In genomic region chr11:51265326-51265725, GRCm38 (mm10) we compare ENCODE assay signal across 8 mouse cellular contexts. TPM values are rescaled to one million over a fixed set of nuclear protein-coding genes. Genes with fewer than 3 reads are reported as not detected.
DNase-seq lines count a peak whose midpoint lies in the region; ATAC-seq lines count a peak whose summit lies in the region.

No protein-coding gene starts in this region.

- no peak overlapping the region for H3K27ac ChIP-seq in forebrain, embryonic 11.5 days (ENCODE audit: low read depth, low read length)
- no peak overlapping the region for H3K27ac ChIP-seq in intestine, embryonic 14.5 days (ENCODE audit: low read depth)
- H3K27ac ChIP-seq in lung, embryonic 15.5 days: no peak overlapping the region
- no peak overlapping the region for H3K27ac ChIP-seq in stomach, embryonic 16.5 days (ENCODE audit: low read length)

- H3K4me1 ChIP-seq in forebrain, embryonic 11.5 days (replicated peaks; ENCODE audit: control insufficient read depth, insufficient read depth, low read length): peaks cover 4% of the 10 kb centered on the region; the same call in 1 of the 2 replicates
- peaks cover 20% of the 10 kb centered on the region for H3K4me1 ChIP-seq in intestine, embryonic 14.5 days (replicated peaks; ENCODE audit: control insufficient read depth, insufficient read depth, low read length)
- peaks cover 29% of the 10 kb centered on the region for H3K4me1 ChIP-seq in lung, embryonic 15.5 days
- peaks cover 14% of the 10 kb centered on the region for H3K4me1 ChIP-seq in stomach, embryonic 16.5 days (ENCODE audit: control insufficient read depth, insufficient read depth, low read length)

- H3K9ac ChIP-seq in forebrain, embryonic 11.5 days (ENCODE audit: low read length): no peak overlapping the region
- H3K9ac ChIP-seq in intestine, embryonic 14.5 days (ENCODE audit: low read length): no peak overlapping the region
- H3K9ac ChIP-seq in lung, embryonic 15.5 days: no peak overlapping the region
- no peak overlapping the region for H3K9ac ChIP-seq in stomach, embryonic 16.5 days (ENCODE audit: low read length)

- 54% methylated on average over 3 of the region's 3 CpGs for WGBS in forebrain, embryonic 11.5 days
- 55% methylated on average over 3 of the region's 3 CpGs for WGBS in intestine, embryonic 14.5 days
- WGBS in lung, embryonic 15.5 days: 43% methylated on average over 3 of the region's 3 CpGs
- 43% methylated on average over 3 of the region's 3 CpGs for WGBS in stomach, embryonic 16.5 days

- H3K9me3 ChIP-seq in forebrain, embryonic 11.5 days (ENCODE audit: control insufficient read depth, low read length): no peaks in the 10 kb centered on the region
- no peaks in the 10 kb centered on the region for H3K9me3 ChIP-seq in intestine, embryonic 14.5 days (ENCODE audit: control insufficient read depth, low read length)
- H3K9me3 ChIP-seq in lung, embryonic 15.5 days: no peaks in the 10 kb centered on the region
- H3K9me3 ChIP-seq in stomach, embryonic 16.5 days (replicated peaks; ENCODE audit: control insufficient read depth, low read length): no peaks in the 10 kb centered on the region

- no peaks in the 10 kb centered on the region for H3K36me3 ChIP-seq in forebrain, embryonic 11.5 days (ENCODE audit: control insufficient read depth, insufficient read depth, low read length)
- peaks cover 27% of the 10 kb centered on the region for H3K36me3 ChIP-seq in intestine, embryonic 14.5 days (ENCODE audit: control insufficient read depth, insufficient read depth, low read length)
- H3K36me3 ChIP-seq in lung, embryonic 15.5 days: peaks cover 14% of the 10 kb centered on the region
- no peaks in the 10 kb centered on the region for H3K36me3 ChIP-seq in stomach, embryonic 16.5 days (ENCODE audit: control insufficient read depth, insufficient read depth, low read length)

- H3K27me3 ChIP-seq in forebrain, embryonic 11.5 days (ENCODE audit: control insufficient read depth, insufficient read depth, low read length): no peaks in the 10 kb centered on the region
- H3K27me3 ChIP-seq in intestine, embryonic 14.5 days (replicated peaks; ENCODE audit: control insufficient read depth, insufficient read depth, low read length): no peaks in the 10 kb centered on the region
- H3K27me3 ChIP-seq in lung, embryonic 15.5 days: no peaks in the 10 kb centered on the region
- no peaks in the 10 kb centered on the region for H3K27me3 ChIP-seq in stomach, embryonic 16.5 days (ENCODE audit: control insufficient read depth, insufficient read depth, low read length)

- ATAC-seq in forebrain, embryonic 11.5 days (replicated peaks; ENCODE audit: low FRiP score): no peak
- no peak for ATAC-seq in intestine, embryonic 14.5 days (replicated peaks; ENCODE audit: low FRiP score, low TSS enrichment, low read depth)
- ATAC-seq in lung, embryonic 15.5 days (ENCODE audit: borderline replicate concordance, extremely low read depth, low FRiP score, low TSS enrichment): no peak
- no peak for ATAC-seq in stomach, embryonic 16.5 days (ENCODE audit: insufficient read depth, low FRiP score)

- intact Hi-C loops in left cerebral cortex, postnatal 36 days (cut with DNase I): no loop called here

- H3K4me3 ChIP-seq in forebrain, embryonic 11.5 days (ENCODE audit: low read depth, low read length): no peak overlapping the region; the same call in 1 of the 2 replicates
- H3K4me3 ChIP-seq in intestine, embryonic 14.5 days (ENCODE audit: low read depth, low read length): no peak overlapping the region
- H3K4me3 ChIP-seq in lung, embryonic 15.5 days: peak overlapping the region; percentile 69; the same call in 1 of the 2 replicates
- H3K4me3 ChIP-seq in stomach, embryonic 16.5 days (replicated peaks; ENCODE audit: low read length): peak overlapping the region; percentile 96; the same call in 1 of the 2 replicates

- peak; percentile 14 for DNase-seq in cerebellum, adult 11 months
- no peak for DNase-seq in cerebellum, adult 9-11 months
- peak; percentile 27 for DNase-seq in Muller cell, postnatal 12 days (ENCODE audit: inconsistent ontology term)
- no peak for DNase-seq in forebrain, embryonic 11.5 days (ENCODE audit: low spot score)
- DNase-seq in intestine, embryonic 14.5 days (ENCODE audit: low spot score): no peak
- no peak for DNase-seq in left cerebral cortex, postnatal 36 days (ENCODE audit: low spot score in 2 of 2)

- H3K4me2 ChIP-seq in forebrain, embryonic 11.5 days (ENCODE audit: low read depth, low read length, severe bottlenecking): peak overlapping the region; percentile 60; the same call in 1 of the 2 replicates
- peak overlapping the region; percentile 68 for H3K4me2 ChIP-seq in intestine, embryonic 14.5 days (ENCODE audit: low read length)
- peak overlapping the region; percentile 86 for H3K4me2 ChIP-seq in lung, embryonic 15.5 days
- peak overlapping the region; percentile 68 for H3K4me2 ChIP-seq in stomach, embryonic 16.5 days (ENCODE audit: low read depth, low read length)

RNA-seq across cellular contexts. Expression of gene BC049762, which starts 2.5 kb away (rescaled TPM):
- 0.35 and 0.37 TPM in 2 replicates for polyA plus RNA-seq in forebrain, embryonic 11.5 days (2014; fragmentation: Nextera tagmentation; extraction: Ambion mirVana)
- polyA plus RNA-seq in intestine, embryonic 14.5 days (2014; fragmentation: Nextera tagmentation; extraction: Ambion mirVana): 0.64 TPM in 1 of 2 replicates, not detected in the other
- 0.52 TPM in 1 of 2 replicates, not detected in the other for polyA plus RNA-seq in lung, embryonic 15.5 days (2015; fragmentation: Nextera tagmentation; extraction: Ambion mirVana)
- 0.36 TPM in 1 of 2 replicates, not detected in the other for polyA plus RNA-seq in stomach, embryonic 16.5 days (2015; fragmentation: Nextera tagmentation; extraction: Ambion mirVana)
- total RNA-seq in left cerebral cortex, postnatal 36 days (2021): not detected

RNA-seq across cellular contexts. Expression of gene Clk4, which starts 3.8 kb away (rescaled TPM):
- 128 and 142 TPM in 2 replicates for polyA plus RNA-seq in forebrain, embryonic 11.5 days (2014; fragmentation: Nextera tagmentation; extraction: Ambion mirVana)
- 114 and 137 TPM in 2 replicates for polyA plus RNA-seq in intestine, embryonic 14.5 days (2014; fragmentation: Nextera tagmentation; extraction: Ambion mirVana)
- 96.2 and 108 TPM in 2 replicates for polyA plus RNA-seq in lung, embryonic 15.5 days (2015; fragmentation: Nextera tagmentation; extraction: Ambion mirVana)
- 115 and 123 TPM in 2 replicates for polyA plus RNA-seq in stomach, embryonic 16.5 days (2015; fragmentation: Nextera tagmentation; extraction: Ambion mirVana)
- total RNA-seq in left cerebral cortex, postnatal 36 days (2021): 100 to 1,000 TPM in 1 of 2 experiments, 10 to 100 TPM in 1; 79.3 to 115 TPM

RNA-seq across cellular contexts. Expression of gene Col23a1, which starts 24.4 kb away (rescaled TPM):
- 7.5 and 8.5 TPM in 2 replicates for polyA plus RNA-seq in forebrain, embryonic 11.5 days (2014; fragmentation: Nextera tagmentation; extraction: Ambion mirVana)
- 28.4 and 31.1 TPM in 2 replicates for polyA plus RNA-seq in intestine, embryonic 14.5 days (2014; fragmentation: Nextera tagmentation; extraction: Ambion mirVana)
- polyA plus RNA-seq in lung, embryonic 15.5 days (2015; fragmentation: Nextera tagmentation; extraction: Ambion mirVana): 24.9 and 25.0 TPM in 2 replicates
- 5.7 and 7.0 TPM in 2 replicates for polyA plus RNA-seq in stomach, embryonic 16.5 days (2015; fragmentation: Nextera tagmentation; extraction: Ambion mirVana)
- 10 to 100 TPM in 1 of 2 experiments, 1 to 10 TPM in 1; 9.2 to 11.8 TPM for total RNA-seq in left cerebral cortex, postnatal 36 days (2021)

RNA-seq across cellular contexts. Expression of gene Gm12569, which starts 45.1 kb away (rescaled TPM):
- polyA plus RNA-seq in forebrain, embryonic 11.5 days (2014; fragmentation: Nextera tagmentation; extraction: Ambion mirVana): not detected in 2 replicates
- polyA plus RNA-seq in intestine, embryonic 14.5 days (2014; fragmentation: Nextera tagmentation; extraction: Ambion mirVana): not detected in 2 replicates
- not detected in 2 replicates for polyA plus RNA-seq in lung, embryonic 15.5 days (2015; fragmentation: Nextera tagmentation; extraction: Ambion mirVana)
- not detected in 2 replicates for polyA plus RNA-seq in stomach, embryonic 16.5 days (2015; fragmentation: Nextera tagmentation; extraction: Ambion mirVana)
- not detected for total RNA-seq in left cerebral cortex, postnatal 36 days (2021)

Comparison
In these comparisons a context has a peak if more than half of its experiments do, and no peak if none do; other contexts are left out.
1. DNase-seq: peak in cerebellum, adult 11 months (single experiment) and Muller cell, postnatal 12 days (single experiment); none in cerebellum, adult 9-11 months (single experiment), forebrain, embryonic 11.5 days (single experiment), intestine, embryonic 14.5 days (single experiment) and left cerebral cortex, postnatal 36 days (0 of 2).
2. H3K4me3 ChIP-seq: peak in lung, embryonic 15.5 days (single experiment) and stomach, embryonic 16.5 days (single experiment); none in forebrain, embryonic 11.5 days (single experiment) and intestine, embryonic 14.5 days (single experiment).
3. Peak in every context shown above with its lines, with median percentiles within 50 percentile points of each other: H3K4me2 ChIP-seq.